Mouse (Mus musculus): Measurements from ENCODE around the gene Hnrnph1.

Gene Hnrnph1

DNA sequence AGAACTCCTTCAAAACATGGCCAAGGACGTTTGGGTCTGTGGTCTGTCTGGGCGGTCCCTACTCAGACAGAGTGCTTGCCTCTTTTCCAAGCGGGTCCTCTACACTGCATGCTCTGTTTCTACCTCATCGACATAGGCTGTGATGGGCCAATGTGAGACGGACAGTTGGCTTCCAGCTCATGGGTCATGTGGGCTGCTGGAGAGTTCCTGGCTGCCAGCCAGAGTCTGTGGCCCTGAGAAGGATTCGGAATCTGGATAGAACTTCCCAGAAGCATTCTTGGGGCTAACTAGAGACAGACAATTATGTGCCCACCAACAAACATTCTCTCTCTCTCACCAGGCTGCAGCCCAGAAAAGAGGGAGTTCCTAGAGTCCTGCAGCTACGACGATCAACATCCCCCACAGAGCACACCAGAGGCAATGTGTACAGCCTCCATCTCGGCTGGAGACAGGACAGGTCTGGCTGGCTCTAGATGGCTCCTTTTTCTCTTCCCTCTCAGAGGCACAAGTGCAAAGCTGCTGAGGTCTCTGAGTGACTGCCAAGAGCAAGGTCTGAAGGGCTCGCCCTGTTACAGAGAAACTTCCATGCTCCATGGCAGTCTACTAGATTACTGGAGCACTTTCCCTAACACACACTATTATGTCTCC, 26.7 kb downstream of the Hnrnph1 start:
- no peak for DNase-seq (ENCODE audit: low spot score in 2 of 2)

DNA sequence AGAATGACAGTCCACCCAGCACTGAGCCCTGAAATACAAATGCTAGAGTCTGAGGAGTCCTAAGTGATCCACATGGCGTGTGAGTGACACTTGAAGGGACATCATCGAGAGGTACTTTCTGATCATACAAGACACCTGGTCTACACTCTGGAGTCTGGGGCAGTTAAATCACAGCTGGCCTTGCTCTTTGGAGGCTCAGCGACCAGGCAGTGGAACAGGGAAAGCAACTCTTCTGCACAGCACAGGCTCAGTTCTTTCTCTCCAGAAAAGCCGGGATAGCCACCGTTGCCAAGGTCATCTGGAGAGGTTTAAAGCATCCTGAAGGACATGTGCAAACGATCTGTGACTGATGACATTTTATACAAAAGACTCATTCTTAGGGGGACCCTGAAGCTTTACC, 30.4 kb downstream of the Hnrnph1 start:
- no peak for DNase-seq (ENCODE audit: low spot score in 2 of 2)

DNA sequence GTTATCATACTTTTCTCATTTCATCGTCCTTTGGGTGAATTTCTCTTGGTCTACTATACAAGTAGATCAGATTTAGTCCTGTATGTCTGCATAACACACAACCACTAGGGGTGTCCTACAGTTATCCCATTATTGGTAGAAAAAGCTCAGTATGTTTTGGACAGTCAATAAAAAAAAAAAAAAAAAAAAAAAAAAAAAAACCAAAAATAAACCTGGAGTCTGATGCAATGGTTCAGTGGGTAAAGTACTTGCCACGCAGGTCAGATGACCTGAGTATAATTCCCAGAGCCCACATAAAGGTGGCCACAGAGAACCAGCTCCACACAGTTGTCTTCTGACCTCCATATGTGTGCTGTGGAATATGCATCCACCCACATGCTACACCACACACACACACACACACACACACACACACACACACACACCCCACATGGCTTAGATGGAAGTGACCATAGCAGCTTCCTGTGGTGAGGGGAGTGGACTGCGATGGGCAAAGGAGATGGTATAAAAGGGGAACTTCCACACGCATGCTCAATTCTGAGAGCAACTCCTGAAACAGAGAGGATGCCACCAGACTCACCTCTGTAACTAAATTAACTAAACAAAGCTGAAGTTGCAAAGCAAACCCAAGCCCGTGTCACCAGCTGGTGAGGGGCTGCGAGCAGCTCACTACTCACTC, 38.9 kb downstream of the Hnrnph1 start:
- DNase-seq (ENCODE audit: low spot score in 2 of 2): no peak

DNA sequence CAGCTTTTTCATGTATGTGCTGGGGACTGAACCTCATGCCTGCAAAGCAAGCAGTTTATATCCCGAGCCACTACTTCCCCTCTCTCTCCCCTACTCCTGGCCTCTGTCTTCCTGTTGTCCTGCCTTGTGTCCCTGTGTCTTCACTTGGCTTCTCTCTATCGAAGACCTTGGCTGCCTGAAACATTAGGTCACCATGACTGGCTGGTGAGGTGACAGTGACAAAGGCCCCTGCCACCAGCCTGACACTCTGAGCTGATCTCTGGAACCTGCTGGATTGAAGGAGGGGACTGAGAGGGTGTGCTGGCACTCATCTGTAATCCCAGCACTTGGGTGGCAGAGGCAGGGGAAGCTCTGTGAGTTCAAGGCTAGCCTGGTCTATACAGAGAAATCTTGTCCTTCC, 41.1 kb downstream of the Hnrnph1 start:
- no peak for DNase-seq (ENCODE audit: low spot score in 2 of 2)

DNA sequence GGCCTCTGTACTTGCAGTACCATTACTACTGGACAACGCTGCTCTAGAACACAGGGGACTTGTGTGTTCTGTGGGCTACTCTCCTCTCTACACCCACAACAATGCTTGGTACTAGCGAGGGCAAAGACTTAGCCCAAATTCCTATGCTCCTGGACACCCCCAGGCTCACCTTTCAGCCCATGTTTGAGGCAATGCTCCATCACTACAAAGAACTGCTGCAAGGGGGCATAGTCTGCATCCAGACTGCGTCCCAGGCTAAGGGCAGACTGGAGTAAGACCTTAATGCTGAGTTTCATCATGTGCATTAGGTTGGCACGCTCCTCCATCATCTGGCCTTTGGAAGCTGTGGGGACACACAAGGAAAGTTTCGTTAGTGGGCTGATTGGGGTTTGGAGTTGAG, 44.7 kb downstream of the Hnrnph1 start:
- no peak for DNase-seq (ENCODE audit: low spot score in 2 of 2)

DNA sequence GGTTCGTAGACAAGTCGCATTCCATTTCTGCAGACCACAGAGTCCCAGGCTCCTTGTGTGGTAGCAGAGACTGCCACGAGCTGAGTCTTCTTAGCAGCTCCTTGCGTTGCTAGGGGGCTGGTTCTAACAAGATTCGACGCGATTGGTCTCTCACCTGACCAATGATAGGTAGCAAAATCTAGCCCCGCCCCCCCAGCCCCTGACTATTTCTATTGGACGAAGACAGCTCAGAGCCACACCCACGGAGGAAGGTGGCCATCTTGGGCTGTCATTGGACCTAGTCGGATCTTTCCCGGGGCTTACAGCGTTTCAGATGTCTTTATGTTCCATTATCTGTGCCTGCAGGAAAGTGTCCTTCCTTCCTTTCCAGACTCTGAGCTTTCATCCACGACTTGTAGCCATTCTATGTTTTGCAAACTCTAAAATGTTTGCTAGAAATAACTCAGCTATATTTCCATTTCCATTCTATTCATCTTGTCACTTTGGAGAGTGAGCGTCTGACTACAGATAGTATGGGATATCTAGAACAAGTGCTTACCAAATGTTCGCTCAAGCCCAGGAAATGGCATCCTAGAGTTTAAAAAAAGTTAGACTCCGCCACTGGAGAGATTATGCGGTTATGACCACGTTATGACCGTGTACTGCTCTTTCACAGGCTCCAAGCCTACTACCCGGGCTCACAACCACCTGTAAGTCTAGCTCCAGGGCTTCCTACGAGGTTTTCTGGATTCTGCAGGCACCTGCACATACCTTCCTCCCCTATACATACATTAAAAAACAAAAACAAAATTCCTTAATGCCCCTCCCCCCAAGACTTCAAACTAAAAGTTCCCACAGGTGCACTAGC, 45.4 kb downstream of the Hnrnph1 start:
- DNase-seq (ENCODE audit: low spot score in 2 of 2): peak; percentile 40 to 67

DNA sequence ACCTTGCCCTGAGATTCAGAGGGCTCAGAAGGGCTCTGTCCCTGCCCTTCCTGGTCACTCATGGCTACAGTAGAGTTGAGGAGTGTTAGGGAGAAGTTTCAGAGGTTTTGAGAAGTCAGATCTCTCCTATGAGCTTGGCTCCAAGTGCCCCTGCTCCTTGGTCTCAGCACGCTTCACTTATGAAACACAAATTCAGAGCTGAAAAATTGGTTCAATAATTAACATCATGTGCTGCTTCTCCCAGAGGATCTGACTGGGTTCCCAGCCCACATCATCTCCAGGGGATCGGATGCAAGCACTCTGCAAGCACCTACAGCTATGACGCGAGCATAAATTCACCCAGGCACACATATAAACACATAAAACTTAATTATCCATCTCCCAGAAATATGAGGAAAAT, 49.3 kb downstream of the Hnrnph1 start:
- DNase-seq (ENCODE audit: low spot score in 2 of 2): no peak

DNA sequence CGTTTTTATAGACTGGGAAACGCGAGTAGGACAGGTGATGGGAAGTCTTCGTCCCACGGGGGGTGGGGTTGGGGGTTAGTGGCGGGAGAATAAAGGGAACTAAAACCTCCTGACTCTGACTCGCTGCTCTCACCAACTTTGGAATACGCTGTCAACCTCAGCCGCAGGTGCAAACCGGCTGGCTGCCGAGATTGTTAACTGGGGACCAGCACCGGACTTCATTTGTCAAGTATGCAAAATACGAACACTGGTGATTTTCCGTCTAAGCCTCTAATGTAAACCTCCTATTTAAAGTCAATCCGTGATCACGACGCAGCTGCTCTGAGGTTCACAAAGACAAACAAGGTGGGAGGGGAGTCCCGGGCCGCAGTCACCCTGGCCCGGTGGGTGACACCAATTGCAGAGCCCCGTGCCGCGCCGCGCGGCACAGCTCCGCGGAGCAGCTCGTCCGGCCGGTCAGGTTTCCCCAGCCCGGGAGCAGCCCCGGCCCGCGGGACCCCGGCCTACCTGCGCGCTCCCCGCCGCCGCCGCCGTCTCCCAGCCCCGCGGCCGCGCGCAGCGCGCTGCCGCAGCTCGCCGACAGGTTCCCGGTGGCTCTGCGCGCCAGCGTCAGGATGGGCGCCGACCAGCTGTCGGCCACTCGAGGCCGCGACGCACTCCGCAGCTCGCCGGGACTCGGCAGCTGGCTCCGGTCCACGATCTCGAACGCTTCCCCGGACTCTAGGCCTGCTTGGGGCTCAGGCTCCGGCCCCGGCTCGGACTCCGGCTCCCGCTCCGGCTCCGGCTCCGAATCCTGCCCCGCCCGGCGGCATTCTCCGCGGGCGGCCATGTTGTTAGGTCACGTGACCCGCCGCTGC, 53.7 kb downstream of the Hnrnph1 start, which contains the start of gene Rufy1:
Gene Rufy1, minus strand, starts transcription at position 849 of the 857 bp plus-strand sequence.
- DNase-seq (ENCODE audit: low spot score in 2 of 2): peak; percentile 61 to 73

DNA sequence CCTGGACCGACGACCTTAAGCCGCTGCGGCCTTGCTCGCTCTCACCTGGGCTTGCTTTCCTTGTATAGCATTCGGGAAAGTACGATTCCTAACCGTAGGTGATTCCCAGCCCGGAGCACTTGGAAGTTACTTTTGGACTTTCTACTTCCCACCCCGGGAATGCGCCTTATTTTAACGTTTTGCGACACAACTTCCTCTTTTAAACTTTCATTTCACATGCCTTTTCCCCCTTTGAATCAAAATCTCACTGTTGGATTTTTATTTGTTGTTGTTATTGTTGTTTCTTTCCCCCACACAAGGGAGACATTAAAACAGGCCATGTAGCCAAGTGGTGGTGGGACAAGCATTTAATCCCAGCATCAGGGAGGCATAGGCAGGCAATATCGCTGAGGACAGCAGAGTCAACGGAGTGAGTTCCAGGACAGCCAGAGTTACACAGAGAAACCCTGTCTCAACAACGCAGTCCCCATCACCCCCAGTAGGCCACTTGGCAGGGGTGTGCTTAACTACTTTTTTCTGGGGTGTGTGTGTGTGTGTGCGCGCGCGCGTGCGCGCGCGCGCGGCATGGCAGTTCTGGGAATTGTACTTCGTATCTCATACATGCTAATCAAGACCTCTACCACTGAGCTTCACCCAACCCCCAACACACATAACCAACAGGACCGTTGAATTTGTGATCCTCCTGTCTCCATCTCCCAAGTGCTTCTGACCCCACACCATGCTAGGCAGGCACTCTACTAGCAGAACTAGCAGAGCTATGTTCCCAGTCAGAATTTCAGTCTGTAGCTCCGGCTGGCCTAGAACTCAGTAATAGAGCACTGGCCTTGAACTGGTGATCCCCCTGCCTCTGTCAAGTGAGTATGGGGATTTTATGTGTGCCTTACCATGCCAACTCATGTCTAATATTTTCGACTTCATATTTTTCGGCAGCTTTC, 54.6 kb downstream of the Hnrnph1 start:
- no peak for DNase-seq (ENCODE audit: low spot score in 2 of 2)

DNA sequence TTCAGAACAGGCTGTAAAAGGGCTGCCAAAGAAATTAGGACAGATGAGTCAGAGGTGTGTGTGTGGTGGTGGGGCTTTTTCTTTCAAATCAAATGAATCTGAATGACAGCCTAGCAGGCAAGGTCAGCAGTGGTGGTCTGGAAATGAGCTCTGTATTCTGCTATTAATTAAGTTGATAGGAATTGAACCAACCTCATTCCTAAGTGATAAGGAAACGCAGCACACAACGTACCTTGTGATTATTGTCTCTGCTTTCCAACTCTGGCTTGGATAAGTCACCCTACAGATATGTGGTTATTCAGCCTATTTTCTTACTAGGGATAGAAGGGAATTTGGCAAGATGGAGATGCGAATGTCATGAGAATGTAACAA, 55.3 kb downstream of the Hnrnph1 start:
- DNase-seq (ENCODE audit: low spot score in 2 of 2): no peak

DNA sequence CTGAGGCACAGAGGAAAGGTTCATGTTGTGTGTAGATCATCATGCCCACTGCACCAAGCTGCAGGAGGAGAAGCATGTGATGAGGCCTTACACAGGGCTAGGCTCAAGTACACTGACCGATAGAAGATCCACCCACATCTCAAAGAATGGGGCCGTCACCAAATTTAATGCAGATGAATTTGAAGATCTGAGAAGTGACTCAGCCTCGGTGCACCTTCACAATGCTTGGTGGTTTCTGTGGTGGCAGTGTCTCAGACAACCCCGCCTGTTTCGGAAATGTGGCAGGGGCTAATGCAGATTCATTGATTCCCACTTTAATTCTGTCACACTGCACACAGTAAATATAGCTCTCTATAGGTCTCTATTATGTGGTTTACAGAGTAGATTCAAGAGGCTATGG, 56.1 kb downstream of the Hnrnph1 start:
- DNase-seq (ENCODE audit: low spot score in 2 of 2): no peak

Data from frontal cortex, postnatal 14 days (tissue).